ENCODE assay signal across 29 mouse cellular contexts in the genomic region with DNA sequence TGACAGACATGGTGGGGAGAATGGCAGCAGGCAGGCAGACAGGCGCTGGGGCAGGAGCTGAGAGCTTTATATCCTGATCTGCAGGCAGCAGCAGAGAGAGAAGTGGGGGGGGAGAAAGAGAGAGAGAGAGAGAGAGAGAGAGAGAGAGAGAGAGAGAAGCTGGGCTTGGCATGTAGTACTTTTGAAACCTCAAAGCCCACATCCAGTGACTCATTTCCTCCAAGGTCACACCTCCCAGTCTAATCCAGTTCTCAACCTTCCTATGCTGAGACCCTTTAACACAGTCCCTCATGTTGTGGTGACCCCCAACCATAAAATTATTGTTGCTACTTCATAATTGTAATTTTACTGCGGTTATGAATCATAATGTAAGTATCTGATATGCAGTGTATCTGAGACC. TPM values are rescaled to one million over a fixed set of nuclear protein-coding genes. Genes with fewer than 3 reads are reported as not detected.
"Had no signal": no experiment of that assay in that cellular context is flagged by ENCODE, and none has a peak within 500 bp of the region (broad histone marks: within the 10 kb centered on the region; RNA-seq: fewer than 3 reads in every experiment).

No protein-coding gene starts in this region.

- H3K36me3 ChIP-seq: neural tube, embryonic 15.5 days had no signal

- ATAC-seq: intestine, embryonic 16.5 days; liver, embryonic 12.5 days; midbrain, embryonic 16.5 days had no signal

- H3K9ac ChIP-seq: limb, embryonic 13.5 days; liver, embryonic 12.5 days; liver, embryonic 15.5 days; midbrain, embryonic 12.5 days; neural tube, embryonic 12.5 days; neural tube, embryonic 15.5 days; stomach, embryonic 15.5 days had no signal

- H3K9me3 ChIP-seq: limb, embryonic 10.5 days; limb, embryonic 13.5 days; liver, embryonic 12.5 days; liver, embryonic 15.5 days; midbrain, embryonic 12.5 days; neural tube, embryonic 12.5 days; neural tube, embryonic 15.5 days; stomach, embryonic 15.5 days had no signal

- H3K27ac ChIP-seq: limb, embryonic 10.5 days; limb, embryonic 13.5 days; liver, embryonic 12.5 days; liver, embryonic 15.5 days; midbrain, embryonic 12.5 days; neural tube, embryonic 12.5 days; neural tube, embryonic 15.5 days; stomach, embryonic 15.5 days had no signal

- H3K4me3 ChIP-seq: limb, embryonic 10.5 days; limb, embryonic 13.5 days; liver, embryonic 12.5 days; liver, embryonic 15.5 days; midbrain, embryonic 12.5 days; neural tube, embryonic 12.5 days; neural tube, embryonic 15.5 days; stomach, embryonic 15.5 days had no signal

- DNase-seq: kidney, adult 18-20 months; kidney, adult 9 months; kidney, postnatal 14 days; kidney, postnatal 4 days; layer of hippocampus, adult 9-11 months; liver; lung, adult 18-20 months; lung, postnatal 14 days; lung, postnatal 4 days; right cerebral cortex, adult 18-20 months; right cerebral cortex, postnatal 14 days; right cerebral cortex, postnatal 4 days; thymus, postnatal 25 days had no signal

- H3K27me3 ChIP-seq: stomach, embryonic 15.5 days had no signal

RNA-seq across cellular contexts. Expression of gene Gchfr, which starts 2.7 kb away (rescaled TPM):
- total RNA-seq: layer of hippocampus, postnatal 25 days; left cerebral cortex, postnatal 25 days; monocyte, adult 5-6 weeks had no signal

RNA-seq across cellular contexts. Expression of gene Gm14137, which starts 4.0 kb away (rescaled TPM):
- total RNA-seq: layer of hippocampus, adult 18-20 months; layer of hippocampus, postnatal 25 days; left cerebral cortex, adult 18-20 months; left cerebral cortex, postnatal 25 days; megakaryocyte-erythroid progenitor cell, adult 5-6 weeks; monocyte, adult 5-6 weeks had no signal
